In genomic region chr12:112255223-112255622, GRCm38 (mm10) we compare ENCODE assay signal across 21 mouse cellular contexts.
DNase-seq lines count a peak whose midpoint lies in the region; ATAC-seq and TF ChIP-seq lines count a peak whose summit lies in the region.
"Had no signal": no experiment of that assay in that cellular context is flagged by ENCODE, and none has a peak within 500 bp of the region (broad histone marks: within the 10 kb centered on the region; RNA-seq: fewer than 3 reads in every experiment).

No protein-coding gene starts in this region.

- peaks cover 5% of the 10 kb centered on the region; the same call in 1 of the 2 replicates for H3K4me1 ChIP-seq in heart, embryonic 12.5 days (replicated peaks)
- H3K4me1 ChIP-seq in hindbrain, embryonic 12.5 days, result peaks cover 11% of the 10 kb centered on the region
- H3K4me1 ChIP-seq: lung, embryonic 15.5 days had no signal

- no peak overlapping the region for H3K9ac ChIP-seq in heart, embryonic 12.5 days
- H3K9ac ChIP-seq in hindbrain, embryonic 12.5 days, result no peak overlapping the region
- H3K9ac ChIP-seq: embryonic facial prominence, embryonic 12.5 days; liver, embryonic 14.5 days; lung, embryonic 15.5 days; midbrain, embryonic 12.5 days; neural tube, embryonic 12.5 days had no signal

- H3K36me3 ChIP-seq in heart, embryonic 12.5 days, result no peaks in the 10 kb centered on the region
- no peaks in the 10 kb centered on the region for H3K36me3 ChIP-seq in hindbrain, embryonic 12.5 days
- H3K36me3 ChIP-seq: embryonic facial prominence, embryonic 12.5 days; G1E; lung, embryonic 15.5 days; midbrain, embryonic 12.5 days; neural tube, embryonic 12.5 days had no signal

- H3K4me3 ChIP-seq in heart, embryonic 12.5 days, result no peak overlapping the region
- H3K4me3 ChIP-seq in layer of hippocampus, adult 2 months, result no peak overlapping the region
- H3K4me3 ChIP-seq in hindbrain, embryonic 12.5 days, result no peak overlapping the region
- H3K4me3 ChIP-seq: embryonic facial prominence, embryonic 12.5 days; erythroblast, embryonic 14.5 days; heart, adult 2 months; lung, embryonic 15.5 days; midbrain, embryonic 12.5 days; neural tube, embryonic 12.5 days had no signal

- no peak for ATAC-seq in heart, embryonic 12.5 days (ENCODE audit: insufficient number of reproducible peaks, low FRiP score)
- ATAC-seq in hindbrain, embryonic 12.5 days (ENCODE audit: low FRiP score), result no peak
- ATAC-seq: forebrain, embryonic 14.5 days; hindbrain, embryonic 16.5 days had no signal

- intact Hi-C loops in heart, postnatal 10 days (cut with DNase I), result no loop called here

- H3K9me3 ChIP-seq in heart, embryonic 12.5 days (replicated peaks), result 0 out of 2 replicates have a peak, but pooled peaks cover 9% of the 10 kb centered on the region
- 0 out of 2 replicates have a peak, but pooled peaks cover 9% of the 10 kb centered on the region for H3K9me3 ChIP-seq in hindbrain, embryonic 12.5 days (replicated peaks)
- H3K9me3 ChIP-seq: G1E; lung, embryonic 15.5 days; neural tube, embryonic 12.5 days had no signal

- 78% methylated on average over 12 of the region's 12 CpGs for WGBS in heart, embryonic 12.5 days
- WGBS in hindbrain, embryonic 12.5 days, result 89% methylated on average over 12 of the region's 12 CpGs

- DNase-seq in heart, postnatal 10 days, result peak; percentile 22 to 30
- DNase-seq in 416B (ENCODE audit: low read depth) (peak; percentile 21), NIH3T3 (ENCODE audit: low read depth) (peak; percentile 32)
- peak; percentile 82 for DNase-seq in adrenal gland, postnatal 25 days
- DNase-seq in layer of hippocampus, adult 2 months (ENCODE audit: low spot score in 2 of 2), result no peak
- DNase-seq: cerebellum, adult 8-10 months; kidney, adult 11 months had no signal

- H3K27ac ChIP-seq in heart, embryonic 12.5 days (ENCODE audit: poor library complexity, severe bottlenecking), result no peak overlapping the region
- no peak overlapping the region for H3K27ac ChIP-seq in layer of hippocampus, adult 2 months
- H3K27ac ChIP-seq in hindbrain, embryonic 12.5 days, result no peak overlapping the region
- H3K27ac ChIP-seq: embryonic facial prominence, embryonic 12.5 days; heart, adult 2 months; kidney, postnatal 0 days; liver, embryonic 14.5 days; lung, embryonic 15.5 days; macrophage; midbrain, embryonic 12.5 days; neural tube, embryonic 12.5 days had no signal

- no peak overlapping the region for H3K4me2 ChIP-seq in heart, embryonic 12.5 days
- H3K4me2 ChIP-seq in hindbrain, embryonic 12.5 days (replicated peaks), result no peak overlapping the region
- H3K4me2 ChIP-seq: embryonic facial prominence, embryonic 12.5 days; lung, embryonic 15.5 days; midbrain, embryonic 12.5 days; neural tube, embryonic 12.5 days had no signal

- H3K27me3 ChIP-seq in heart, embryonic 12.5 days (replicated peaks), result 0 out of 2 replicates have a peak, but pooled peaks cover 4% of the 10 kb centered on the region
- peaks cover 31% of the 10 kb centered on the region for H3K27me3 ChIP-seq in hindbrain, embryonic 12.5 days
- H3K27me3 ChIP-seq: embryonic facial prominence, embryonic 12.5 days; lung, embryonic 15.5 days had no signal

- TF ChIP-seq CTCF in layer of hippocampus, adult 2 months (conservative IDR thresholded peaks at IDR 0.05), result no peak

Comparison
In these comparisons a context has a peak if more than half of its experiments do, and no peak if none do; other contexts are left out.
1. DNase-seq: peak in heart, postnatal 10 days (2 of 2), 416B (single experiment), NIH3T3 (single experiment) and adrenal gland, postnatal 25 days (single experiment); none in layer of hippocampus, adult 2 months (0 of 2).